Mouse (Mus musculus) heart, adult 2 months (tissue): ENCODE data around the gene Pappa.

ENCODE experiments used
- CTCF ChIP-seq: fragments of 200-600 bp; IDR thresholded peaks from 2 replicates; pipeline ENCODE4 v1.8.1; 2022; ENCODE audit warnings: antibody characterized with exemption, mild to moderate bottlenecking, moderate library complexity
- EP300 ChIP-seq: fragments of 200-500 bp; IDR thresholded peaks from 2 replicates; pipeline ENCODE4 v1.6.1; 2011; ENCODE audit warnings: low read depth, low read length, control low read depth; ENCODE audit not compliant: insufficient read depth
- POLR2A ChIP-seq: fragments of 200-500 bp; IDR thresholded peaks from 2 replicates; pipeline ENCODE4 v1.6.1; 2011; ENCODE audit warnings: mild to moderate bottlenecking, low read depth, low read length, control low read depth; ENCODE audit not compliant: insufficient read depth

DNA sequence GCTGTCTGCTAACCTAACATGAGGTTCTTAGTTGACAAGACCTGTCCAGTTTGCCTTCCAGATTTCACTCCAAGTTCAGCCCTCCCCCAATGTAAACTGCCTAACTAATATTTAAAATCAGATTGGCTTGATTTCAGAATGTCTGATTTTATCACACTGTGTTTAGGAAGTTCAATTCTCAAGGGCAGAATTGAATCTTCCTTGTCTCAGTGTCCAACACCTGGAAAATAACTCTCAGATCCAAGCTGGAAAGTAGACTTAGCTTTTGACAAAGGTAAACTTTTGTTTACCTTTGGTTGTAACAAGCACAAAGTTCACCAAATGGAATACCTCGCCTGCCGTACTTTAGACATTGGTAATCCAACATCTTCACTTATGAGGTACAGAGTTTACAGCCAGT, 252.6 kb downstream of the Pappa start:
- TF ChIP-seq POLR2A, result no peak
- TF ChIP-seq CTCF, result no peak
- no peak for TF ChIP-seq EP300
